Mouse (Mus musculus) forebrain, embryonic 16.5 days (tissue): Measurements from ENCODE around the gene Tmem178b. TPM values are rescaled to one million over a fixed set of nuclear protein-coding genes. Genes with fewer than 3 reads are reported as not detected.
A peak's percentile ranks its signal among the peaks of the same experiment; 100 is the strongest.

Source experiments
- ATAC-seq: fragments of 200-750 bp; cut with Nextera tagmentation; 2 replicates; pipeline ENCODE4 v1.8.0; 2017; ENCODE audit warnings: mild to moderate bottlenecking, moderate library complexity
- H3K27ac ChIP-seq: fragments of 300-500 bp; sonication (generic); 2 replicates; pipeline ENCODE4 v1.5.1; 2014; ENCODE audit warnings: low read length, control low read depth
- H3K27me3 ChIP-seq: fragments of 300-500 bp; sonication (generic); replicated peaks from 2 replicates; pipeline ENCODE4 v1.6.1; 2014; ENCODE audit warnings: low read length; ENCODE audit not compliant: control insufficient read depth, insufficient read depth
- H3K36me3 ChIP-seq: fragments of 300-500 bp; sonication (generic); 2 replicates; pipeline ENCODE4 v1.6.1; 2014; ENCODE audit not compliant: control insufficient read depth, insufficient read depth
- H3K4me1 ChIP-seq: fragments of 300-500 bp; sonication (generic); replicated peaks from 2 replicates; pipeline ENCODE4 v1.6.1; 2014; ENCODE audit warnings: low read length; ENCODE audit not compliant: control insufficient read depth, insufficient read depth
- H3K4me2 ChIP-seq: fragments of 300-500 bp; sonication (generic); 2 replicates; pipeline ENCODE4 v1.6.1; 2014; ENCODE audit warnings: mild to moderate bottlenecking, low read length, control low read depth
- H3K4me3 ChIP-seq: fragments of 300-500 bp; sonication (generic); replicated peaks from 2 replicates; pipeline ENCODE4 v1.5.1; 2014; ENCODE audit warnings: mild to moderate bottlenecking, low read length, control low read depth
- H3K9ac ChIP-seq: fragments of 300-500 bp; sonication (generic); replicated peaks from 2 replicates; pipeline ENCODE4 v1.6.1; 2014; ENCODE audit warnings: low read depth, low read length, control low read depth
- H3K9me3 ChIP-seq: fragments of 300-500 bp; sonication (generic); 2 replicates; pipeline ENCODE4 v1.6.1; 2016; ENCODE audit warnings: low read length; ENCODE audit not compliant: control insufficient read depth
- WGBS: fragments of 180-500 bp; shearing (Covaris S2); extraction: QIAGEN DNeasy Blood & Tissue Kit; methylation state at CpG from one replicate; pipeline ENCODE4 v1.1.7; 2014; 5-methylcytosine and 5-hydroxymethylcytosine counted together
- polyA plus RNA-seq: library from polyadenylated mRNA; unstranded; fragments of >200 nt; fragmentation: Nextera tagmentation; extraction: Ambion mirVana; gene quantifications from 2 replicates; pipeline ENCODE4 v1.2.1, GENCODE M21; 2015

Tmem178b gene
- polyA plus RNA-seq, 1 experiment from 2014 or later: 32.2 TPM

GRCm38 (mm10) chr6:40229985-40230384 lies 356.9 kb downstream of the Tmem178b start:
- 78% methylated on average over 9 of the region's 9 CpGs for WGBS
- ATAC-seq: peak; percentile 57; the same call in 1 of the 2 replicates
- no peak overlapping the region for H3K9ac ChIP-seq
- H3K4me2 ChIP-seq: no peak overlapping the region
- no peaks in the 10 kb centered on the region for H3K9me3 ChIP-seq
- H3K27me3 ChIP-seq: no peaks in the 10 kb centered on the region
- H3K36me3 ChIP-seq: no peaks in the 10 kb centered on the region
- H3K4me1 ChIP-seq: peaks cover 16% of the 10 kb centered on the region
- H3K4me3 ChIP-seq: no peak overlapping the region
- H3K27ac ChIP-seq: 0 out of 2 replicates have a peak overlapping the region, but pooled peaks have one; percentile 54

GRCm38 (mm10) chr6:40234066-40234465 lies 361.0 kb downstream of the Tmem178b start:
- no peak overlapping the region for H3K4me3 ChIP-seq
- WGBS: 30% methylated on average over 5 of the region's 5 CpGs
- no peak overlapping the region for H3K4me2 ChIP-seq
- no peak for ATAC-seq
- H3K27ac ChIP-seq: no peak overlapping the region
- no peaks in the 10 kb centered on the region for H3K9me3 ChIP-seq
- no peak overlapping the region for H3K9ac ChIP-seq
- H3K27me3 ChIP-seq: no peaks in the 10 kb centered on the region
- H3K4me1 ChIP-seq: peaks cover 10% of the 10 kb centered on the region
- H3K36me3 ChIP-seq: no peaks in the 10 kb centered on the region

- no peaks in the 10 kb centered on the region for H3K9me3 ChIP-seq
- ATAC-seq: 0 out of 2 replicates have a peak, but pooled peaks have one; percentile 29
- H3K9ac ChIP-seq: no peak overlapping the region
- WGBS: 44% methylated on average over 10 of the region's 10 CpGs
- H3K4me3 ChIP-seq: no peak overlapping the region
- H3K4me2 ChIP-seq: no peak overlapping the region
- peaks cover 5% of the 10 kb centered on the region for H3K4me1 ChIP-seq
- no peaks in the 10 kb centered on the region for H3K27me3 ChIP-seq
- H3K36me3 ChIP-seq: no peaks in the 10 kb centered on the region
- H3K27ac ChIP-seq: no peak overlapping the region
Observed at GRCm38 (mm10) chr6:40235793-40236470, 362.9 kb downstream of the Tmem178b start.

GRCm38 (mm10) chr6:40236841-40237765 lies 364.0 kb downstream of the Tmem178b start:
- whole genome bisulfite sequencing: 57% methylated on average over 13 of the region's 13 CpGs
- H3K27ac ChIP-seq: no peak overlapping the region
- no peak overlapping the region for H3K4me3 ChIP-seq
- no peaks in the 10 kb centered on the region for H3K36me3 ChIP-seq
- peak; percentile 52 for ATAC-seq
- peaks cover 4% of the 10 kb centered on the region for H3K4me1 ChIP-seq
- H3K9me3 ChIP-seq: no peaks in the 10 kb centered on the region
- H3K9ac ChIP-seq: no peak overlapping the region
- no peaks in the 10 kb centered on the region for H3K27me3 ChIP-seq
- no peak overlapping the region for H3K4me2 ChIP-seq

- no peak overlapping the region for H3K4me3 ChIP-seq
- no peak overlapping the region for H3K4me2 ChIP-seq
- no peak for ATAC-seq
- no peak overlapping the region for H3K27ac ChIP-seq
- 71% methylated on average over 3 of the region's 3 CpGs for WGBS
- no peak overlapping the region for H3K9ac ChIP-seq
- H3K36me3 ChIP-seq: no peaks in the 10 kb centered on the region
- H3K4me1 ChIP-seq: peaks cover 4% of the 10 kb centered on the region
- no peaks in the 10 kb centered on the region for H3K27me3 ChIP-seq
- no peaks in the 10 kb centered on the region for H3K9me3 ChIP-seq
Observed at GRCm38 (mm10) chr6:40238857-40239256, 365.8 kb downstream of the Tmem178b start.

GRCm38 (mm10) chr6:40240671-40241070 lies 367.6 kb downstream of the Tmem178b start:
- WGBS: 69% methylated on average over 2 of the region's 2 CpGs
- H3K4me1 ChIP-seq: peaks cover 4% of the 10 kb centered on the region; the same call in 1 of the 2 replicates
- H3K27me3 ChIP-seq: no peaks in the 10 kb centered on the region
- no peaks in the 10 kb centered on the region for H3K36me3 ChIP-seq
- H3K27ac ChIP-seq: no peak overlapping the region
- no peaks in the 10 kb centered on the region for H3K9me3 ChIP-seq
- no peak overlapping the region for H3K4me3 ChIP-seq
- ATAC-seq: no peak
- H3K9ac ChIP-seq: no peak overlapping the region
- no peak overlapping the region for H3K4me2 ChIP-seq

GRCm38 (mm10) chr6:40247398-40247946 lies 374.4 kb downstream of the Tmem178b start:
- ATAC-seq: no peak
- 0 out of 2 replicates have a peak, but pooled peaks cover 4% of the 10 kb centered on the region for H3K4me1 ChIP-seq
- no peaks in the 10 kb centered on the region for H3K36me3 ChIP-seq

GRCm38 (mm10) chr6:40249939-40250338 lies 376.9 kb downstream of the Tmem178b start:
- no peak overlapping the region for H3K9ac ChIP-seq
- no peaks in the 10 kb centered on the region for H3K36me3 ChIP-seq
- no peak overlapping the region for H3K4me3 ChIP-seq
- 0 out of 2 replicates have a peak, but pooled peaks cover 4% of the 10 kb centered on the region for H3K4me1 ChIP-seq
- no peak for ATAC-seq
- no peaks in the 10 kb centered on the region for H3K27me3 ChIP-seq
- H3K9me3 ChIP-seq: no peaks in the 10 kb centered on the region
- no peak overlapping the region for H3K27ac ChIP-seq
- no peak overlapping the region for H3K4me2 ChIP-seq

More at GRCm38 (mm10) chr6:40247398-40247946, 374.4 kb downstream of the Tmem178b start:
- Histone ChIP-seq H3K4me3 (no peak overlapping the region), H3K9ac (no peak overlapping the region), H3K4me2 (no peak overlapping the region), H3K27ac (no peak overlapping the region), H3K9me3 (no peaks in the 10 kb centered on the region), H3K27me3 (no peaks in the 10 kb centered on the region)
- 86% methylated on average over 17 of the region's 17 CpGs for WGBS

- ATAC-seq: no peak
- no peaks in the 10 kb centered on the region for H3K36me3 ChIP-seq
- H3K4me2 ChIP-seq: no peak overlapping the region
Observed at GRCm38 (mm10) chr6:40263687-40264086, 390.6 kb downstream of the Tmem178b start.

More at GRCm38 (mm10) chr6:40263687-40264086, 390.6 kb downstream of the Tmem178b start:
- H3K27me3 ChIP-seq: no peaks in the 10 kb centered on the region
- WGBS: 95% methylated on average over 1 of the region's 1 CpGs
- no peaks in the 10 kb centered on the region for H3K9me3 ChIP-seq
- H3K9ac ChIP-seq: no peak overlapping the region
- H3K4me1 ChIP-seq: no peaks in the 10 kb centered on the region
- no peak overlapping the region for H3K27ac ChIP-seq
- H3K4me3 ChIP-seq: no peak overlapping the region
